Mouse (Mus musculus) megakaryocyte, embryonic 14.5 days (primary cell): ENCODE measurements around the gene Prdm2.

Experiments
- FLI1 ChIP-seq: IDR thresholded peaks from 2 replicates; pipeline ENCODE4 v1.6.1; 2012; ENCODE audit warnings: low read length, inconsistent platforms, mixed read lengths
- GATA1 ChIP-seq: IDR thresholded peaks from 3 replicates; pipeline ENCODE4 v1.6.1; 2012; ENCODE audit warnings: mixed read lengths, low read length, inconsistent platforms, borderline replicate concordance

- TF ChIP-seq GATA1 = no peak
- no peak for TF ChIP-seq FLI1
Measured at GRCm38 (mm10) chr4:143067006-143067405, 145.8 kb downstream of the Prdm2 start.
